Mouse (Mus musculus): ENCODE data around the gene Srpk3.
"Not testable (repeated sequence)": the region's sequence is repeated elsewhere in the genome, so short reads cannot be mapped to it uniquely, and the experiment has no call there.

The Srpk3 gene

GRCm38 (mm10) chrX:73774168-73774760, at the start of gene Srpk3:
Gene Srpk3, plus strand, starts transcription at chrX:73774405.
- DNase-seq: peak; percentile 5

- DNase-seq: no peak
Observed at GRCm38 (mm10) chrX:73730908-73731307, 43.3 kb upstream of the Srpk3 start.

- no peak for DNase-seq
Observed at GRCm38 (mm10) chrX:73738155-73738554, 36.0 kb upstream of the Srpk3 start.

- no peak for DNase-seq
Observed at GRCm38 (mm10) chrX:73739151-73739550, 35.1 kb upstream of the Srpk3 start.

- DNase-seq: not testable (repeated sequence)
Observed at GRCm38 (mm10) chrX:73739841-73740240, 34.4 kb upstream of the Srpk3 start.

GRCm38 (mm10) chrX:73744774-73745481, 29.3 kb upstream of the Srpk3 start:
- DNase-seq: no peak

GRCm38 (mm10) chrX:73748977-73749376, 25.2 kb upstream of the Srpk3 start:
- no peak for DNase-seq

GRCm38 (mm10) chrX:73756334-73757140, 17.7 kb upstream of the Srpk3 start, which contains the start of gene Plxnb3:
Gene Plxnb3, plus strand, starts transcription at chrX:73757090.
- no peak for DNase-seq

- DNase-seq: no peak
Observed at GRCm38 (mm10) chrX:73758611-73759290, 15.5 kb upstream of the Srpk3 start.

GRCm38 (mm10) chrX:73765311-73765710, 8.9 kb upstream of the Srpk3 start:
- DNase-seq: peak; percentile 70

- DNase-seq: peak; percentile 27
Observed at GRCm38 (mm10) chrX:73767267-73767666, 6.9 kb upstream of the Srpk3 start.

- DNase-seq: peak; percentile 16
Observed at GRCm38 (mm10) chrX:73774802-73775483, 738 bp downstream of the Srpk3 start.

- DNase-seq: no peak
Observed at GRCm38 (mm10) chrX:73782227-73782626, 8.0 kb downstream of the Srpk3 start.

GRCm38 (mm10) chrX:73785666-73786065, 11.5 kb downstream of the Srpk3 start:
- no peak for DNase-seq

- DNase-seq: peak; percentile 91
Observed at GRCm38 (mm10) chrX:73786364-73787224, 12.4 kb downstream of the Srpk3 start, which contains the start of the genes Idh3g and Ssr4. Gene Idh3g, minus strand, starts transcription at chrX:73786897. Gene Ssr4, plus strand, starts transcription at chrX:73787028.

- no peak for DNase-seq
Observed at GRCm38 (mm10) chrX:73787225-73787558, 13.0 kb downstream of the Srpk3 start.

GRCm38 (mm10) chrX:73788501-73788900, 14.3 kb downstream of the Srpk3 start:
- DNase-seq: no peak

GRCm38 (mm10) chrX:73793039-73793438, 18.8 kb downstream of the Srpk3 start:
- no peak for DNase-seq

- DNase-seq: no peak
Observed at GRCm38 (mm10) chrX:73793505-73793904, 19.3 kb downstream of the Srpk3 start.

- no peak for DNase-seq
Observed at GRCm38 (mm10) chrX:73797511-73797910, 23.3 kb downstream of the Srpk3 start.

- peak; percentile 77 for DNase-seq
Observed at GRCm38 (mm10) chrX:73798502-73798901, 24.3 kb downstream of the Srpk3 start.

All from lung, postnatal 14 days (tissue).